8 mouse cellular contexts compared by ENCODE assay signal in the genomic region with DNA sequence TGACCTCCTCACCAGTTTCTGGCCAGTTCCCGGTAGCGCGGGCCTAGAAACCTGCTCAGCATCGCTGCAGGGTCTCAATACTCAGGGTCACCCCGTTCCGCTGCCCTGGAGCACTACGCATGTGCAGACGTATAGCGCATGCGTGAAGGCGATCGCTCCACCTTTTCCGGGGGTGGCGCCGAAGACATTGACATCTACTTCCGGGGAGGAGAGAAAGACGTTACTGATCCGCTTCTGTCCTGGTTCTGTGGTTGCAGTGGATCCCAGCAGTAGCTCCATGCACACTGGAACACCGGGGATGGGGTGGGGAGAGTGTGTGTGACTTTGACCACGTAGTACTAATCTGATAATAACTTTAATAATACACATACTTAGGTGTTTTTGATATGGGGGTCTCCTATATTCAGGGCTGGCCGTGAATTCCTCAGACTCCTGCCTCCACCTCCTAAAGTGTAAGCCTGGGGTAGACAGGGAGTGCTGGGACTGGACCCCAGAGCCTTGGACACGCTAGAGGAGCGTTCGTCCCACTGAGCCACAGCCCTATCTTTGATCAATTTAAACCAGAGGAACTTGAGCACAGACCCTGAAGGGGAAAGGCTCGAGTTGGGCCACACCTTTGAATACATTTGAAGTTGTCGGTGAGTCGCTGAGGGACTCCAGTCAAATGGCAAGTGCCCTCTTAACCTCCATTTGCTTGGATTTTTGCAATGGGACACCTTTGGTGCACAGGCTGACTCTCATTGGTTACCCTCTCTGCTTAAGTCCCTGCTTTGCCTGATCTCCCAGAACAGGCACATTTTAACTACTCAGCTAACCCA. TPM values are rescaled to one million over a fixed set of nuclear protein-coding genes. Genes with fewer than 3 reads are reported as not detected.
A peak's percentile ranks its signal among the peaks of the same experiment; 100 is the strongest.
DNase-seq lines count a peak whose midpoint lies in the region; ATAC-seq lines count a peak whose summit lies in the region.

A gene (minus strand): TSS at position 147 of the 818 bp plus-strand sequence.

- H3K4me1 ChIP-seq in heart, embryonic 13.5 days, result peaks cover 27% of the 10 kb centered on the region
- peaks cover 56% of the 10 kb centered on the region for H3K4me1 ChIP-seq in liver, embryonic 12.5 days
- H3K4me1 ChIP-seq in stomach, embryonic 15.5 days, result peaks cover 25% of the 10 kb centered on the region

- H3K9me3 ChIP-seq in heart, embryonic 13.5 days, result no peaks in the 10 kb centered on the region; the same call in 1 of the 2 replicates
- no peaks in the 10 kb centered on the region for H3K9me3 ChIP-seq in liver, embryonic 12.5 days (replicated peaks)
- 0 out of 2 replicates have a peak, but pooled peaks cover 2% of the 10 kb centered on the region for H3K9me3 ChIP-seq in stomach, embryonic 15.5 days

- peak within 1 kb of the TSS; percentile 97 for H3K4me2 ChIP-seq in heart, embryonic 13.5 days
- H3K4me2 ChIP-seq in liver, embryonic 12.5 days, result peak within 1 kb of the TSS; percentile 91
- H3K4me2 ChIP-seq in stomach, embryonic 15.5 days, result peak within 1 kb of the TSS; percentile 87

- WGBS in heart, embryonic 13.5 days, result under 1% methylated on average over 27 of the region's 27 CpGs
- WGBS in liver, embryonic 12.5 days (ENCODE audit: insufficient replicate concordance), result 2% methylated on average over 27 of the region's 27 CpGs
- WGBS in stomach, embryonic 15.5 days, result under 1% methylated on average over 27 of the region's 27 CpGs

- peak within 1 kb of the TSS; percentile 89 for H3K27ac ChIP-seq in heart, embryonic 13.5 days (replicated peaks)
- H3K27ac ChIP-seq in liver, embryonic 12.5 days, result peak within 1 kb of the TSS; percentile 92
- H3K27ac ChIP-seq in stomach, embryonic 15.5 days, result peak within 1 kb of the TSS; percentile 85

- H3K4me3 ChIP-seq in heart, embryonic 13.5 days, result peak within 1 kb of the TSS; percentile 98
- peak within 1 kb of the TSS; percentile 87 for H3K4me3 ChIP-seq in liver, embryonic 12.5 days
- H3K4me3 ChIP-seq in stomach, embryonic 15.5 days (replicated peaks), result peak within 1 kb of the TSS; percentile 96

- H3K36me3 ChIP-seq in heart, embryonic 13.5 days, result peaks cover 64% of the 10 kb centered on the region
- H3K36me3 ChIP-seq in liver, embryonic 12.5 days, result peaks cover 68% of the 10 kb centered on the region
- peaks cover 50% of the 10 kb centered on the region for H3K36me3 ChIP-seq in stomach, embryonic 15.5 days

- H3K27me3 ChIP-seq in heart, embryonic 13.5 days (replicated peaks), result no peaks in the 10 kb centered on the region
- no peaks in the 10 kb centered on the region for H3K27me3 ChIP-seq in liver, embryonic 12.5 days (replicated peaks)
- no peaks in the 10 kb centered on the region for H3K27me3 ChIP-seq in stomach, embryonic 15.5 days (replicated peaks)

- peak within 1 kb of the TSS; percentile 98 for H3K9ac ChIP-seq in heart, embryonic 13.5 days
- peak within 1 kb of the TSS; percentile 88 for H3K9ac ChIP-seq in liver, embryonic 12.5 days
- H3K9ac ChIP-seq in stomach, embryonic 15.5 days, result peak within 1 kb of the TSS; percentile 89

- ATAC-seq in erythroid progenitor cell, adult 5-6 weeks (replicated peaks; ENCODE audit: low FRiP score, poor library complexity, severe bottlenecking), result peak; percentile 89
- peak; percentile 42; the same call in 1 of the 2 replicates for ATAC-seq in heart, embryonic 13.5 days (ENCODE audit: extremely low read depth, insufficient number of reproducible peaks, low FRiP score, low TSS enrichment)
- ATAC-seq in liver, embryonic 12.5 days, result peak; percentile 83
- peak; percentile 82 for ATAC-seq in stomach, embryonic 15.5 days (ENCODE audit: insufficient read depth, low FRiP score, low read depth)

- DNase-seq in CD4-positive helper T cell, adult 2 months (ENCODE audit: low read depth, low spot score), result peak; percentile 92
- DNase-seq in brain, embryonic 18.5 days (ENCODE audit: low read depth, low spot score), result peak; percentile 87
- peak; percentile 94 for DNase-seq in kidney, postnatal 10 days
- peak; percentile 89 for DNase-seq in natural killer cell, adult 2 months (ENCODE audit: low spot score in 2 of 2)

RNA-seq across cellular contexts. Expression of the gene that starts here (rescaled TPM):
- 65.8 and 80.0 TPM in 2 replicates for total RNA-seq in erythroid progenitor cell, adult 5-6 weeks (2015; ENCODE audit: low replicate concordance)
- total RNA-seq in erythroid progenitor cell, adult 5-6 weeks (2017; ENCODE audit: low replicate concordance), result 67.9 and 87.3 TPM in 2 replicates
- 1,246 and 1,505 TPM in 2 replicates for polyA plus RNA-seq in heart, embryonic 13.5 days (2015; fragmentation: Nextera tagmentation; extraction: Ambion mirVana)
- polyA plus RNA-seq in liver, embryonic 12.5 days (2016; fragmentation: Nextera tagmentation; extraction: Ambion mirVana), result 594 and 628 TPM in 2 replicates
- polyA plus RNA-seq in stomach, embryonic 15.5 days (2015; fragmentation: Nextera tagmentation; extraction: Ambion mirVana), result 724 and 753 TPM in 2 replicates

Comparison
In these comparisons a context has a peak if more than half of its experiments do, and no peak if none do; other contexts are left out.
1. Peak in every context shown above with its lines: DNase-seq, ATAC-seq, H3K4me3 ChIP-seq and H3K27ac ChIP-seq.